ENCODE assay signal across 8 mouse cellular contexts in genomic region chrX:50537122-50537784, GRCm38 (mm10).
DNase-seq lines count a peak whose midpoint lies in the region; ATAC-seq lines count a peak whose summit lies in the region.

No protein-coding gene starts in this region.

- no peaks in the 10 kb centered on the region for H3K27me3 ChIP-seq in embryonic facial prominence, embryonic 13.5 days
- no peaks in the 10 kb centered on the region for H3K27me3 ChIP-seq in heart, embryonic 11.5 days (ENCODE audit: control insufficient read depth, insufficient read depth, low read length)
- no peaks in the 10 kb centered on the region for H3K27me3 ChIP-seq in kidney, embryonic 14.5 days (ENCODE audit: control insufficient read depth, insufficient read depth, low read length)
- H3K27me3 ChIP-seq in liver, embryonic 11.5 days (replicated peaks; ENCODE audit: control insufficient read depth, insufficient read depth, low read length): no peaks in the 10 kb centered on the region

- 57% methylated on average over 19 of the region's 19 CpGs for WGBS in embryonic facial prominence, embryonic 13.5 days
- WGBS in heart, embryonic 11.5 days (ENCODE audit: insufficient replicate concordance): 48% methylated on average over 19 of the region's 19 CpGs
- WGBS in kidney, embryonic 14.5 days: 64% methylated on average over 19 of the region's 19 CpGs
- 51% methylated on average over 19 of the region's 19 CpGs for WGBS in liver, embryonic 11.5 days

- no peaks in the 10 kb centered on the region for H3K4me1 ChIP-seq in embryonic facial prominence, embryonic 13.5 days
- no peaks in the 10 kb centered on the region for H3K4me1 ChIP-seq in heart, embryonic 11.5 days (ENCODE audit: control insufficient read depth, insufficient read depth, low read length)
- no peaks in the 10 kb centered on the region for H3K4me1 ChIP-seq in kidney, embryonic 14.5 days (ENCODE audit: control insufficient read depth, insufficient read depth, low read length)
- H3K4me1 ChIP-seq in liver, embryonic 11.5 days (replicated peaks; ENCODE audit: control insufficient read depth, insufficient read depth, low read length): no peaks in the 10 kb centered on the region

- no peaks in the 10 kb centered on the region for H3K9me3 ChIP-seq in embryonic facial prominence, embryonic 13.5 days
- H3K9me3 ChIP-seq in heart, embryonic 11.5 days (replicated peaks; ENCODE audit: control insufficient read depth, low read length): no peaks in the 10 kb centered on the region
- no peaks in the 10 kb centered on the region for H3K9me3 ChIP-seq in kidney, embryonic 14.5 days (ENCODE audit: control insufficient read depth, low read length)
- H3K9me3 ChIP-seq in liver, embryonic 11.5 days (ENCODE audit: control insufficient read depth, low read length): no peaks in the 10 kb centered on the region

- H3K36me3 ChIP-seq in embryonic facial prominence, embryonic 13.5 days: no peaks in the 10 kb centered on the region
- no peaks in the 10 kb centered on the region for H3K36me3 ChIP-seq in heart, embryonic 11.5 days (ENCODE audit: control insufficient read depth, insufficient read depth, low read length)
- no peaks in the 10 kb centered on the region for H3K36me3 ChIP-seq in kidney, embryonic 14.5 days (ENCODE audit: control insufficient read depth, insufficient read depth, low read length)
- H3K36me3 ChIP-seq in liver, embryonic 11.5 days (ENCODE audit: control insufficient read depth, insufficient read depth, low read length): no peaks in the 10 kb centered on the region

- peak overlapping the region; percentile 37 for H3K4me2 ChIP-seq in embryonic facial prominence, embryonic 13.5 days
- peak overlapping the region; percentile 38 for H3K4me2 ChIP-seq in heart, embryonic 11.5 days
- no peak overlapping the region; the same call in 1 of the 2 replicates for H3K4me2 ChIP-seq in kidney, embryonic 14.5 days (replicated peaks; ENCODE audit: low read depth, low read length)
- H3K4me2 ChIP-seq in liver, embryonic 11.5 days: peak overlapping the region; percentile 28

- DNase-seq in CD4-positive, CD25-positive, alpha-beta regulatory T cell, adult 2 months (ENCODE audit: low read depth, low spot score): peak; percentile 74
- DNase-seq in adrenal gland, postnatal 36 days: peak; percentile 35 to 69
- no peak for DNase-seq in liver, embryonic 11.5 days (ENCODE audit: low spot score)
- DNase-seq in naive thymus-derived CD4-positive, alpha-beta T cell, adult 2 months (ENCODE audit: low read depth): peak; percentile 61
- peak; percentile 79 for DNase-seq in testis, postnatal 10 days (ENCODE audit: low spot score)

- ATAC-seq in embryonic facial prominence, embryonic 13.5 days (ENCODE audit: insufficient number of reproducible peaks, insufficient read depth, low FRiP score, low TSS enrichment, low read depth): no peak
- ATAC-seq in heart, embryonic 11.5 days (replicated peaks; ENCODE audit: insufficient number of reproducible peaks, low FRiP score, low TSS enrichment): no peak
- ATAC-seq in kidney, embryonic 14.5 days (ENCODE audit: low FRiP score, low TSS enrichment): no peak
- no peak for ATAC-seq in liver, embryonic 11.5 days (replicated peaks; ENCODE audit: low FRiP score)

- peak overlapping the region; percentile 57 for H3K9ac ChIP-seq in embryonic facial prominence, embryonic 13.5 days
- peak overlapping the region; percentile 52; the same call in 1 of the 2 replicates for H3K9ac ChIP-seq in heart, embryonic 11.5 days (ENCODE audit: low read depth, low read length)
- peak overlapping the region; percentile 31; the same call in 1 of the 2 replicates for H3K9ac ChIP-seq in kidney, embryonic 14.5 days (ENCODE audit: low read depth, low read length)
- no peak overlapping the region for H3K9ac ChIP-seq in liver, embryonic 11.5 days (ENCODE audit: low read depth, low read length)

- peak overlapping the region; percentile 45 for H3K4me3 ChIP-seq in embryonic facial prominence, embryonic 13.5 days
- peak overlapping the region; percentile 38 for H3K4me3 ChIP-seq in heart, embryonic 11.5 days (ENCODE audit: low read depth, low read length)
- H3K4me3 ChIP-seq in kidney, embryonic 14.5 days (ENCODE audit: low read length): peak overlapping the region; percentile 38
- peak overlapping the region; percentile 42 for H3K4me3 ChIP-seq in liver, embryonic 11.5 days (ENCODE audit: low read depth, low read length)

- H3K27ac ChIP-seq in embryonic facial prominence, embryonic 13.5 days: no peak overlapping the region
- no peak overlapping the region for H3K27ac ChIP-seq in heart, embryonic 11.5 days (ENCODE audit: low read depth, low read length)
- H3K27ac ChIP-seq in kidney, embryonic 14.5 days (ENCODE audit: low read depth, low read length): no peak overlapping the region
- no peak overlapping the region for H3K27ac ChIP-seq in liver, embryonic 11.5 days (ENCODE audit: low read depth, low read length)
